Mouse (Mus musculus) heart, adult 2 months (tissue): ENCODE data around the gene Rp2. TPM values are rescaled to one million over a fixed set of nuclear protein-coding genes. Genes with fewer than 3 reads are reported as not detected.
"Not testable (repeated sequence)": the region's sequence is repeated elsewhere in the genome, so short reads cannot be mapped to it uniquely, and the experiment has no call there.

ENCODE experiments used
- DNase-seq, 2 experiments: peaks; one replicate each; pipeline ENCODE4 v3.0.0; 2021
- H3K27ac ChIP-seq: fragments of 200-600 bp; 2 replicates; pipeline ENCODE4 v1.8.1; 2022
- H3K27me3 ChIP-seq: fragments of 200-500 bp; 2 replicates; pipeline ENCODE4 v1.6.1; 2012; ENCODE audit warnings: mild to moderate bottlenecking, low read length, inconsistent platforms, mixed read lengths; ENCODE audit not compliant: control insufficient read depth, insufficient read depth
- H3K36me3 ChIP-seq: fragments of 200-500 bp; 2 replicates; pipeline ENCODE4 v1.6.1; 2012; ENCODE audit warnings: low read length, inconsistent platforms; ENCODE audit not compliant: control insufficient read depth, insufficient read depth
- H3K4me1 ChIP-seq: fragments of 200-500 bp; 2 replicates; pipeline ENCODE4 v1.6.1; 2011; ENCODE audit warnings: low read length; ENCODE audit not compliant: control insufficient read depth, insufficient read depth
- H3K4me3 ChIP-seq: fragments of 200-600 bp; 2 replicates; pipeline ENCODE4 v1.8.1; 2022
- H3K79me2 ChIP-seq: fragments of 200-500 bp; replicated peaks from 2 replicates; pipeline ENCODE4 v1.6.1; 2012; ENCODE audit warnings: mild to moderate bottlenecking, inconsistent platforms, low read length, moderate library complexity, mixed read lengths; ENCODE audit not compliant: control insufficient read depth, insufficient read depth
- H3K9ac ChIP-seq: fragments of 200-500 bp; 2 replicates; pipeline ENCODE4 v1.6.1; 2012; ENCODE audit warnings: low read depth, mild to moderate bottlenecking, control low read depth, inconsistent platforms, low read length, mixed read lengths
- CTCF ChIP-seq: fragments of 200-600 bp; IDR thresholded peaks from 2 replicates; pipeline ENCODE4 v1.8.1; 2022; ENCODE audit warnings: antibody characterized with exemption, mild to moderate bottlenecking, moderate library complexity
- EP300 ChIP-seq: fragments of 200-500 bp; IDR thresholded peaks from 2 replicates; pipeline ENCODE4 v1.6.1; 2011; ENCODE audit warnings: low read depth, low read length, control low read depth; ENCODE audit not compliant: insufficient read depth
- POLR2A ChIP-seq: fragments of 200-500 bp; IDR thresholded peaks from 2 replicates; pipeline ENCODE4 v1.6.1; 2011; ENCODE audit warnings: mild to moderate bottlenecking, low read depth, low read length, control low read depth; ENCODE audit not compliant: insufficient read depth
- WGBS: fragments of 180-500 bp; shearing (Covaris S2); methylation state at CpG from one replicate; pipeline ENCODE4 v1.1.7; 2018; 5-methylcytosine and 5-hydroxymethylcytosine counted together
- intact Hi-C: fragments of 180-260 bp; cut with DNase I; formaldehyde crosslinking; loops from one replicate; pipeline ENCODE4 v1.15.1; 2025
- polyA plus RNA-seq: library from polyadenylated mRNA; depleted of rRNA; stranded (reverse); fragments of >200 nt; gene quantifications from 2 replicates; pipeline ENCODE4 v1.2.3, GENCODE M21; 2012
- total RNA-seq, 2 experiments: library from RNA; stranded (reverse); gene quantifications; 2 replicates each; pipeline ENCODE4 v1.2.3; 2021

The Rp2 gene
- total and polyA plus RNA-seq, 3 experiments = 4.0 to 10.5 (median 9.4) TPM

DNA sequence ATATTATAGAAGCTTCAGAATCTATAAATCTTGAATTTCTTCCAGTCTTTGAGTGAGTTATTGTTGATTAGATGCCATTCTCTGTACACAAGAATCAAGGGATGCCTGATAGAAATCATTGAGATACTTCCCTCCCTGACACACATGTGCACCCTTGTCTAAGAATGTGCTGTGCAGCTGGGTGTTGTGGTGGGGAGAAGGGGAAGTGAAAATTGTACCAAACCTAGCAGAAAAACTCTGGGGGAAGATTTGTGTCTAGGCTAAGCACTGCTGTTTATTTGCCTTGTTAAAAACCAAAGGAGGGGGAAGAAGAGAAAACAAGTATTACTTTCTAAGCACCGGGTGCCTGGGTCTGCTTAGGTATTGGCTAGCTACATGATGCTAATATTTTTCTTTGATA is 9.0 kb upstream of the Rp2 start:
- Histone ChIP-seq H3K79me2 (no peaks in the 10 kb centered on the region), H3K4me1 (no peaks in the 10 kb centered on the region), H3K36me3 (no peaks in the 10 kb centered on the region), H3K9ac (no peak overlapping the region), H3K4me3 (no peak overlapping the region), H3K27me3 (no peaks in the 10 kb centered on the region), H3K27ac (no peak overlapping the region)
- 61% methylated on average over 1 of the region's 1 CpGs for WGBS
- intact Hi-C loops = no loop called here
- DNase-seq = peak in 1 of 2 experiments; percentile 3
- TF ChIP-seq POLR2A (no peak), EP300 (no peak), CTCF (no peak)

DNA sequence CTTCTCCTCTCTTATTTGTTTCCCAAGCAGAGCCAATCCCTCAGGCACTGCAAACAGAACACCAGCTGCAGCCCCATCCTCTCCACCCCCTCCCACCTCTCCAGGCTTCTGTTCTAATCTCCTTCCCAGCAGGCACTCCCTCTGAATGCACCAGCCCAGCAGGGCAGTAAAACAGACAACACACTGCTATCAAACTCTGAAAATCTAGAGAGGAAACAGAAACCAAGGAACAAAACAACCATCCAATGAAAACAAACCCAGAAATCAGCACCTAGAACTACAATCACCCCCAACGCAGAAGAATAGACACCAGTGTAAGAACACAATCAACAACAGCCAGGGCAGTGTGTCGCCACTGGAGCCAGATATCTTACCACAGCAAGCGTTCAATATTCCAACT is 8.0 kb upstream of the Rp2 start:
- Histone ChIP-seq H3K27me3 (no peaks in the 10 kb centered on the region), H3K4me3 (no peak overlapping the region), H3K36me3 (no peaks in the 10 kb centered on the region), H3K9ac (no peak overlapping the region), H3K27ac (no peak overlapping the region), H3K4me1 (no peaks in the 10 kb centered on the region), H3K79me2 (no peaks in the 10 kb centered on the region)
- no peak for TF ChIP-seq POLR2A
- no peak for TF ChIP-seq CTCF
- no peak for TF ChIP-seq EP300
- intact Hi-C loops = no loop called here
- no peak for DNase-seq
- WGBS = 37% methylated on average over 3 of the region's 3 CpGs

DNA sequence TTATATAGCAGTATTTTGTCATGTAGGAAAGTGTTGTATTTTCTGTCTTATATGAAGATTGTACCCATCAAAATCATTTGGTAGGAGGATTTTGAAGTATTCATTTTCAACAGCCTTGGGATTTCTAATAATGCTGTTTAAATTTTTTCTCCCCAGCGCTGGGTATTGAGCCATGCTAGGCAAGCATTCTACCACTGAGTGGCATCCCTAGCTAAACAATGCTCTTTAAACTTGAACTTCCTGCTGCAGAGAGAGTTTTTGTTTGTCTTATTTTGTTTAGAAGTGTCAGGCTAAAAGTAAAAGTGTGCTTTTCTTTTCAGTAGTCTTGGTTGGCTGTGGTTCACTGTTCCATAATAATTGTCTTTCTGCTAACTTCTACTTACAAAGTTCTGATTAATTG is 1.8 kb downstream of the Rp2 start:
- no peak for DNase-seq
- Histone ChIP-seq H3K27me3 (no peaks in the 10 kb centered on the region), H3K4me1 (no peaks in the 10 kb centered on the region), H3K4me3 (no peak overlapping the region), H3K9ac (no peak overlapping the region), H3K79me2 (no peaks in the 10 kb centered on the region), H3K36me3 (no peaks in the 10 kb centered on the region), H3K27ac (no peak overlapping the region)
- TF ChIP-seq CTCF = peak; percentile 53
- TF ChIP-seq POLR2A = no peak
- intact Hi-C loops = loop anchor here (5.0 to 10.0 kb wide), 3 partner anchors 61 to 209 kb away; partner anchors contain the start of gene Jade3
- 26% methylated on average over 1 of the region's 1 CpGs for WGBS

- H3K27me3 ChIP-seq = no peaks in the 10 kb centered on the region
- no peak overlapping the region for H3K9ac ChIP-seq
- 63% methylated on average over 7 of the region's 7 CpGs for WGBS
- H3K4me3 ChIP-seq = no peak overlapping the region
- DNase-seq = no peak
- no peak for TF ChIP-seq EP300
- no peak for TF ChIP-seq POLR2A
- intact Hi-C loops = no loop called here
- H3K36me3 ChIP-seq = no peaks in the 10 kb centered on the region
- no peaks in the 10 kb centered on the region for H3K4me1 ChIP-seq
- no peak overlapping the region for H3K27ac ChIP-seq
- no peaks in the 10 kb centered on the region for H3K79me2 ChIP-seq
Observed at GRCm38 (mm10) chrX:20379347-20380014, 15.2 kb downstream of the Rp2 start.

- TF ChIP-seq POLR2A (no peak), CTCF (no peak), EP300 (no peak)
- DNase-seq = no peak
- H3K4me1 ChIP-seq = no peaks in the 10 kb centered on the region
- no peak overlapping the region for H3K9ac ChIP-seq
- intact Hi-C loops = no loop called here
- 75% methylated on average over 6 of the region's 6 CpGs for WGBS
- no peaks in the 10 kb centered on the region for H3K27me3 ChIP-seq
- H3K27ac ChIP-seq = no peak overlapping the region
- no peak overlapping the region for H3K4me3 ChIP-seq
- no peaks in the 10 kb centered on the region for H3K36me3 ChIP-seq
- no peaks in the 10 kb centered on the region for H3K79me2 ChIP-seq
Observed at GRCm38 (mm10) chrX:20382260-20382659, 18.0 kb downstream of the Rp2 start.

DNA sequence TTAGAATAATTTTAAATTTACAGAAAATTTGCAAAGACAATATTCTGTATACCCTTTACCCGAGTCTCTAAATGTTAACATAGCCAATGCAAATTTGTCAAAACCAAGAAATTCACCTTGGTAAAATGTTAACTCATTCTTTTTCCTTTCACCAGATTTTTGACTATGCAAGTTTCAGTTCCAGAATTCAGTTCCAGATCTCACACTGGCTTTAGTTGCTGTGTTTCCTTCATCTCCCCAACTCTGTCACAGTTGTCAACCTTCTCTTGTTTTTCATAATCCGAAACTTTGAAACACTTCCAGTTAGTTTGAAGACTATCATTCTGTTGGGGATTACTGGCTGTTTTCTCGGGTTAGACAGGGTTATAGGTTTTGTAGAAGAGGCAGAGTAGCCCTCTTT is 22.7 kb downstream of the Rp2 start:
- no peaks in the 10 kb centered on the region for H3K27me3 ChIP-seq
- H3K79me2 ChIP-seq = no peaks in the 10 kb centered on the region
- H3K9ac ChIP-seq = no peak overlapping the region
- H3K27ac ChIP-seq = no peak overlapping the region
- WGBS = 62% methylated on average over 3 of the region's 3 CpGs
- H3K4me1 ChIP-seq = no peaks in the 10 kb centered on the region
- DNase-seq = no peak
- H3K36me3 ChIP-seq = no peaks in the 10 kb centered on the region
- TF ChIP-seq EP300 (no peak), POLR2A (no peak), CTCF (no peak)
- no peak overlapping the region for H3K4me3 ChIP-seq
- intact Hi-C loops = no loop called here

- 80% methylated on average over 9 of the region's 9 CpGs for WGBS
- H3K9ac ChIP-seq, intact Hi-C loops, H3K4me1 ChIP-seq, H3K27me3 ChIP-seq, H3K36me3 ChIP-seq, H3K4me3 ChIP-seq, H3K79me2 ChIP-seq, H3K27ac ChIP-seq: not testable (repeated sequence)
- DNase-seq = peak in 1 of 2 experiments; percentile 10
Observed at GRCm38 (mm10) chrX:20391964-20392363, 27.7 kb downstream of the Rp2 start.
